ENCODE assay signal across 12 mouse cellular contexts in the genomic region with DNA sequence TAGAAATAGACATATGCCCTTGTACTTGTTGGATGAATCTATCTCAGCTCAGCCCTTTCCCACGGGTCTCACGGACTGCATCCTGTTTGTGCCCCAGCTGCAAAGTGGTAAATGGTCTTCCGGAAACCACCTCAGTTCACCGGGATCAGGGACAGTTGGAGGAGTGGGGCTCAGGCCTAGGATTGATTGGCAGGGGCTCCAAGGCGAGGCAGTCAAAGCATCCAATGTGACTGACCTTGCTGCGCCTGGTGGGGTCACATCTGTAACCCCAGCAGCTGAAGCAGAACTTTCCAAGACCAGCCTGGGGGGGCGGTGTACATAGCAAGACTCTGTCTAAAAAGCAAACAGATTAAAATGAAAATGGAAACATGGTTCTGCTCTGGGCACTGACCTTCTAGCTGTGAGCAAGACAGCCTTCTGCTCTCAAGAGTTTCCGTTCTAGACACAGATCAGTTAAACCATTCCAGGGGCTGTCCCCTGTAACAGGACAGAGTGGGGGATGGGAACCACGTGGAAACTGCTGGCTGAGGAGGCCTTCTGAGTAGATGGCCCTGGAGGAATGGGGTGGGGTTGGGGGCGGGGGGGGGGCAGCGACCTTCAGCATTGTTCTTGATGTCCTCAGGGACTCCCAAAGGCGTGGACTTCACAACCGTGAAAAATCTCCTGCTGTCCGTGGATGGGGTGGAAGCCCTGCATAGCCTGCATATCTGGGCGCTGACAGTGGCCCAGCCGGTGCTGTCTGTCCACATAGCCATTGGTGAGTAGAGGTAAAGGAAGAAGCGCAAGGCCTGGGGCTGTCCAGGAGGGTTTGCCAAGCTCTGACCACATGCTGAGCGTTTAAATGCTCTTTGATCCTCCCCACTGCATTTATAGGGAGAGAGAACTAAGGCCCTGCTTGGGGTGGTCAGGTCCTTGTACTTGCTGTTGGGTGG. TPM values are rescaled to one million over a fixed set of nuclear protein-coding genes. Genes with fewer than 3 reads are reported as not detected.
DNase-seq lines count a peak whose midpoint lies in the region; ATAC-seq and TF ChIP-seq lines count a peak whose summit lies in the region.
"Had no signal": no experiment of that assay in that cellular context is flagged by ENCODE, and none has a peak within 500 bp of the region (broad histone marks: within the 10 kb centered on the region; RNA-seq: fewer than 3 reads in every experiment).

No protein-coding gene starts in this region.

- peaks cover 38% of the 10 kb centered on the region for H3K36me3 ChIP-seq in E14TG2a.4 (ENCODE audit: insufficient read depth, low read length)
- no peaks in the 10 kb centered on the region for H3K36me3 ChIP-seq in kidney, embryonic 14.5 days (ENCODE audit: control insufficient read depth, insufficient read depth, low read length)
- H3K36me3 ChIP-seq: midbrain, embryonic 12.5 days had no signal

- H3K4me2 ChIP-seq in kidney, embryonic 14.5 days (replicated peaks; ENCODE audit: low read depth, low read length): no peak overlapping the region
- H3K4me2 ChIP-seq: midbrain, embryonic 12.5 days had no signal

- no peak overlapping the region for H3K9ac ChIP-seq in kidney, embryonic 14.5 days (ENCODE audit: low read depth, low read length)
- H3K9ac ChIP-seq: midbrain, embryonic 12.5 days had no signal

- H3K4me3 ChIP-seq in E14TG2a.4 (replicated peaks; ENCODE audit: low read length): peak overlapping the region; percentile 50
- no peak overlapping the region for H3K4me3 ChIP-seq in kidney, embryonic 14.5 days (ENCODE audit: low read length)
- H3K4me3 ChIP-seq: midbrain, embryonic 12.5 days had no signal

- no peaks in the 10 kb centered on the region for H3K9me3 ChIP-seq in E14TG2a.4 (ENCODE audit: low read length)
- no peaks in the 10 kb centered on the region for H3K9me3 ChIP-seq in kidney, embryonic 14.5 days (ENCODE audit: control insufficient read depth, low read length)
- H3K9me3 ChIP-seq: midbrain, embryonic 12.5 days had no signal

- WGBS in kidney, embryonic 14.5 days: 33% methylated on average over 18 of the region's 18 CpGs

- H3K4me1 ChIP-seq in E14TG2a.4 (replicated peaks; ENCODE audit: low read depth, low read length): peaks cover 71% of the 10 kb centered on the region
- H3K4me1 ChIP-seq in kidney, embryonic 14.5 days (ENCODE audit: control insufficient read depth, insufficient read depth, low read length): peaks cover 26% of the 10 kb centered on the region

- ATAC-seq in kidney, embryonic 14.5 days (ENCODE audit: low FRiP score, low TSS enrichment): peak; percentile 11; the same call in 1 of the 2 replicates

- H3K27ac ChIP-seq in kidney, embryonic 14.5 days (ENCODE audit: low read depth, low read length): no peak overlapping the region
- H3K27ac ChIP-seq: midbrain, embryonic 12.5 days had no signal

- TF ChIP-seq CTCF in E14TG2a.4 (conservative IDR thresholded peaks at IDR 0.05; ENCODE audit: low read length): no peak

- H3K27me3 ChIP-seq in E14TG2a.4 (ENCODE audit: insufficient read depth, low read length): no peaks in the 10 kb centered on the region
- H3K27me3 ChIP-seq in kidney, embryonic 14.5 days (ENCODE audit: control insufficient read depth, insufficient read depth, low read length): no peaks in the 10 kb centered on the region

- peak; percentile 74 for DNase-seq in adrenal gland, postnatal 14 days
- no peak for DNase-seq in adrenal gland, adult 18-20 months (ENCODE audit: low spot score in 2 of 2)
- peak; percentile 40 for DNase-seq in kidney, adult 11 months
- DNase-seq in kidney, adult 8-10 months: no peak
- no peak for DNase-seq in thymus, postnatal 0 days (ENCODE audit: low spot score)
- DNase-seq in layer of hippocampus, postnatal 25 days (ENCODE audit: extremely low spot score in 1 of 2, low spot score in 1 of 2): no peak
- DNase-seq: cerebellum, adult 2 months; gastrocnemius, postnatal 14 days; liver had no signal

RNA-seq across cellular contexts. Expression of gene Slc30a2, which starts 8.6 kb away (rescaled TPM):
- 13.4 and 18.8 TPM in 2 replicates for total RNA-seq in adrenal gland, postnatal 14 days (2021)
- total RNA-seq in adrenal gland, adult 18-20 months (2021): 10 to 100 TPM; 28.9 to 47.4 TPM
- 0.09 and 0.11 TPM in 2 replicates for polyA plus RNA-seq in kidney, embryonic 14.5 days (2014; fragmentation: Nextera tagmentation; extraction: Ambion mirVana)
- 0.17 and 0.40 TPM in 2 replicates for polyA plus RNA-seq in thymus, postnatal 0 days (2015; fragmentation: Nextera tagmentation; extraction: Ambion mirVana)
- total RNA-seq in layer of hippocampus, postnatal 25 days (2021): under 1 TPM in 1 of 2 experiments, not detected in 1; 0.12 TPM

RNA-seq across cellular contexts. Expression of gene Extl1, which starts 32.1 kb away (rescaled TPM):
- total RNA-seq in adrenal gland, postnatal 14 days (2021): 0.96 and 1.7 TPM in 2 replicates
- 1 to 10 TPM; 3.3 to 4.2 TPM for total RNA-seq in adrenal gland, adult 18-20 months (2021)
- 0.20 and 0.23 TPM in 2 replicates for polyA plus RNA-seq in kidney, embryonic 14.5 days (2014; fragmentation: Nextera tagmentation; extraction: Ambion mirVana)
- 2.9 and 3.3 TPM in 2 replicates for polyA plus RNA-seq in thymus, postnatal 0 days (2015; fragmentation: Nextera tagmentation; extraction: Ambion mirVana)
- total RNA-seq in layer of hippocampus, postnatal 25 days (2021): 10 to 100 TPM; 46.8 TPM

RNA-seq across cellular contexts. Expression of gene Trim63, which starts 36.7 kb away (rescaled TPM):
- not detected in 2 replicates for total RNA-seq in adrenal gland, postnatal 14 days (2021)
- under 1 TPM in 1 of 2 experiments, not detected in 1; 0.32 TPM for total RNA-seq in adrenal gland, adult 18-20 months (2021)
- polyA plus RNA-seq in kidney, embryonic 14.5 days (2014; fragmentation: Nextera tagmentation; extraction: Ambion mirVana): 0.88 and 1.4 TPM in 2 replicates
- 1.1 and 1.3 TPM in 2 replicates for polyA plus RNA-seq in thymus, postnatal 0 days (2015; fragmentation: Nextera tagmentation; extraction: Ambion mirVana)
- not detected for total RNA-seq in layer of hippocampus, postnatal 25 days (2021)

RNA-seq across cellular contexts. Expression of gene Pafah2, which starts 44.5 kb away (rescaled TPM):
- total RNA-seq in adrenal gland, postnatal 14 days (2021): 15.9 and 21.2 TPM in 2 replicates
- total RNA-seq in adrenal gland, adult 18-20 months (2021): 10 to 100 TPM; 15.2 to 17.8 TPM
- polyA plus RNA-seq in kidney, embryonic 14.5 days (2014; fragmentation: Nextera tagmentation; extraction: Ambion mirVana): 8.4 and 12.3 TPM in 2 replicates
- 4.6 and 5.3 TPM in 2 replicates for polyA plus RNA-seq in thymus, postnatal 0 days (2015; fragmentation: Nextera tagmentation; extraction: Ambion mirVana)
- 1 to 10 TPM; 5.0 to 7.6 TPM for total RNA-seq in layer of hippocampus, postnatal 25 days (2021)

Comparison
In these comparisons a context has a peak if more than half of its experiments do, and no peak if none do; other contexts are left out.
1. DNase-seq: peak in adrenal gland, postnatal 14 days (single experiment) and kidney, adult 11 months (single experiment); none in adrenal gland, adult 18-20 months (0 of 2), kidney, adult 8-10 months (0 of 2), thymus, postnatal 0 days (single experiment) and layer of hippocampus, postnatal 25 days (0 of 2).
2. RNA of gene Slc30a2, which starts 8.6 kb away (total RNA-seq): 28.9 to 47.4 TPM in adrenal gland, adult 18-20 months and 13.4 to 18.8 TPM in adrenal gland, postnatal 14 days; 0.12 TPM in layer of hippocampus, postnatal 25 days; every median in the first group is over 10 times any median in the second.
3. RNA of gene Extl1, which starts 32.1 kb away (total RNA-seq): 46.8 TPM in layer of hippocampus, postnatal 25 days; 3.3 to 4.2 TPM in adrenal gland, adult 18-20 months and 0.96 to 1.7 TPM in adrenal gland, postnatal 14 days; every median in the first group is over 4 times any median in the second.